Mouse (Mus musculus) layer of hippocampus, postnatal 14 days (tissue): ENCODE results near the gene S100a13. TPM values are rescaled to one million over a fixed set of nuclear protein-coding genes. Genes with fewer than 3 reads are reported as not detected.
A peak's percentile ranks its signal among the peaks of the same experiment; 100 is the strongest.

ENCODE experiments used
- DNase-seq, 2 experiments: peaks; one replicate each; pipeline ENCODE4 v3.0.0; 2021 to 2022; ENCODE audit warnings: low spot score in 2 of 2, mixed read lengths in 1 of 2
- total RNA-seq, 2 experiments: library from RNA; stranded (reverse); gene quantifications; 2 replicates each; pipeline ENCODE4 v1.2.3; 2021

S100a13 gene
- total RNA-seq, 2 experiments from 2014 or later, result 27.1 to 29.7 TPM

GRCm38 (mm10) chr3:90550421-90550790, 36.2 kb downstream of the S100a13 start:
- DNase-seq, result no peak

GRCm38 (mm10) chr3:90552231-90552630, 38.0 kb downstream of the S100a13 start:
- DNase-seq, result no peak

GRCm38 (mm10) chr3:90555954-90556353, 41.7 kb downstream of the S100a13 start:
- peak in 1 of 2 experiments; percentile 84 for DNase-seq

- DNase-seq, result no peak
These were observed 45.9 kb downstream of the S100a13 start, which contains the start of gene S100a3 for GRCm38 (mm10) chr3:90560008-90560628. TSS of gene S100a3 (plus strand) at chr3:90560578.

Other genes with a start within 250 kb of the S100a13 start
- gene Dennd4b, start 249.2 kb upstream of the S100a13 start, total RNA-seq, result 10 to 100 TPM; 22.4 to 24.4 TPM
- 10 to 100 TPM; 92.7 to 96.5 TPM for gene Gatad2b, start 221.3 kb upstream of the S100a13 start, total RNA-seq
- gene Slc27a3, start 124.5 kb upstream of the S100a13 start, total RNA-seq, result 10 to 100 TPM; 15.2 to 19.1 TPM
- gene Ints3, start 80.8 kb upstream of the S100a13 start, total RNA-seq, result 10 to 100 TPM; 60.5 to 67.0 TPM
- gene Npr1, start 48.6 kb upstream of the S100a13 start, total RNA-seq, result 1 to 10 TPM; 4.2 to 6.5 TPM
- 10 to 100 TPM; 86.0 to 87.9 TPM for gene Ilf2, start 38.3 kb upstream of the S100a13 start, total RNA-seq
- 10 to 100 TPM; 47.0 to 51.7 TPM for gene Snapin, start 23.4 kb upstream of the S100a13 start, total RNA-seq
- gene Chtop, start 4.9 kb upstream of the S100a13 start, total RNA-seq, result 100 to 1,000 TPM; 164 to 166 TPM
- 10 to 100 TPM; 91.9 to 92.5 TPM for gene S100a1, start within 50 bp of the S100a13 start, total RNA-seq
- gene S100a14, start 12.4 kb downstream of the S100a13 start, total RNA-seq, result under 1 TPM; 0.60 to 0.74 TPM
- gene S100a16, start 22.8 kb downstream of the S100a13 start, total RNA-seq, result 100 to 1,000 TPM in 1 of 2 experiments, 10 to 100 TPM in 1; 97.9 to 107 TPM
- 1 to 10 TPM; 2.3 to 3.0 TPM for gene S100a3, start 46.1 kb downstream of the S100a13 start, total RNA-seq
- not detected for gene S100a2, start 75.8 kb downstream of the S100a13 start, total RNA-seq
- not detected for gene Gm42674, start 87.5 kb downstream of the S100a13 start, total RNA-seq
- 1 to 10 TPM; 7.3 to 9.1 TPM for gene S100a4, start 89.3 kb downstream of the S100a13 start, total RNA-seq
- not detected for gene S100a5, start 94.1 kb downstream of the S100a13 start, total RNA-seq
- gene S100a6, start 98.4 kb downstream of the S100a13 start, total RNA-seq, result 10 to 100 TPM; 26.3 to 30.1 TPM
- gene S100a7a, start 139.6 kb downstream of the S100a13 start, total RNA-seq, result under 1 TPM in 1 of 2 experiments, not detected in 1; 0.35 TPM
- gene S100a8, start 154.5 kb downstream of the S100a13 start, total RNA-seq, result not detected
- gene S100a9, start 181.3 kb downstream of the S100a13 start, total RNA-seq, result under 1 TPM in 1 of 2 experiments, not detected in 1; 0.83 TPM
- not detected for gene Pglyrp4, start 212.5 kb downstream of the S100a13 start, total RNA-seq